In genomic region chr15:82247131-82247776, GRCm38 (mm10) we compare ENCODE assay signal across 24 mouse cellular contexts. TPM values are rescaled to one million over a fixed set of nuclear protein-coding genes. Genes with fewer than 3 reads are reported as not detected.
DNase-seq lines count a peak whose midpoint lies in the region; ATAC-seq and TF ChIP-seq lines count a peak whose summit lies in the region.
"Had no signal": no experiment of that assay in that cellular context is flagged by ENCODE, and none has a peak within 500 bp of the region (broad histone marks: within the 10 kb centered on the region; RNA-seq: fewer than 3 reads in every experiment).

No protein-coding gene starts in this region.

- H3K4me3 ChIP-seq in midbrain, embryonic 15.5 days: no peak overlapping the region
- H3K4me3 ChIP-seq in midbrain, postnatal 0 days (ENCODE audit: low read depth, low read length): no peak overlapping the region
- H3K4me3 ChIP-seq: embryonic facial prominence, embryonic 15.5 days; limb, embryonic 13.5 days; megakaryocyte, embryonic 14.5 days had no signal

- WGBS in midbrain, embryonic 15.5 days: 79% methylated on average over 3 of the region's 3 CpGs
- WGBS in midbrain, postnatal 0 days: 78% methylated on average over 3 of the region's 3 CpGs

- H3K4me2 ChIP-seq in midbrain, embryonic 15.5 days: no peak overlapping the region
- no peak overlapping the region for H3K4me2 ChIP-seq in midbrain, postnatal 0 days (ENCODE audit: low read depth, low read length, poor library complexity, severe bottlenecking)
- H3K4me2 ChIP-seq: embryonic facial prominence, embryonic 15.5 days; limb, embryonic 13.5 days had no signal

- H3K4me1 ChIP-seq in midbrain, embryonic 15.5 days: peaks cover 9% of the 10 kb centered on the region
- no peaks in the 10 kb centered on the region for H3K4me1 ChIP-seq in midbrain, postnatal 0 days (ENCODE audit: insufficient read depth, low read length)

- H3K9ac ChIP-seq in midbrain, embryonic 15.5 days: no peak overlapping the region
- no peak overlapping the region for H3K9ac ChIP-seq in midbrain, postnatal 0 days (replicated peaks; ENCODE audit: low read length, poor library complexity, severe bottlenecking)
- H3K9ac ChIP-seq: embryonic facial prominence, embryonic 15.5 days; limb, embryonic 13.5 days; liver, postnatal 0 days had no signal

- no peak for TF ChIP-seq CTCF in midbrain, postnatal 0 days (IDR thresholded peaks at IDR 0.05)

- H3K27me3 ChIP-seq in midbrain, embryonic 15.5 days (replicated peaks): no peaks in the 10 kb centered on the region
- H3K27me3 ChIP-seq in midbrain, postnatal 0 days (ENCODE audit: insufficient read depth, low read length): no peaks in the 10 kb centered on the region
- H3K27me3 ChIP-seq: embryonic facial prominence, embryonic 15.5 days; limb, embryonic 13.5 days; Patski had no signal

- H3K27ac ChIP-seq in midbrain, embryonic 15.5 days: no peak overlapping the region
- no peak overlapping the region for H3K27ac ChIP-seq in midbrain, postnatal 0 days (ENCODE audit: low read depth, low read length)
- H3K27ac ChIP-seq: embryonic facial prominence, embryonic 15.5 days; kidney, postnatal 0 days; limb, embryonic 13.5 days had no signal

- no peak for ATAC-seq in midbrain, embryonic 15.5 days (replicated peaks)
- no peak for ATAC-seq in midbrain, postnatal 0 days (ENCODE audit: low FRiP score)
- ATAC-seq: liver, postnatal 0 days; midbrain, embryonic 16.5 days; Patski had no signal

- no peaks in the 10 kb centered on the region for H3K36me3 ChIP-seq in midbrain, embryonic 15.5 days (replicated peaks)
- H3K36me3 ChIP-seq in midbrain, postnatal 0 days (ENCODE audit: insufficient read depth, low read length): no peaks in the 10 kb centered on the region
- H3K36me3 ChIP-seq: embryonic facial prominence, embryonic 15.5 days; limb, embryonic 13.5 days had no signal

- H3K9me3 ChIP-seq in midbrain, embryonic 15.5 days: no peaks in the 10 kb centered on the region
- no peaks in the 10 kb centered on the region for H3K9me3 ChIP-seq in midbrain, postnatal 0 days (ENCODE audit: low read length)
- H3K9me3 ChIP-seq: embryonic facial prominence, embryonic 15.5 days; limb, embryonic 13.5 days had no signal

- peak; percentile 88 to 93 for DNase-seq in adrenal gland, adult (ENCODE audit: inconsistent age in 2 of 2, low spot score in 1 of 2)
- no peak for DNase-seq in adrenal gland, postnatal 4 days (ENCODE audit: low spot score in 2 of 2)
- peak; percentile 78 for DNase-seq in 416B (ENCODE audit: low read depth)
- DNase-seq in ZHBTc4 (ENCODE audit: low read depth, low spot score): peak; percentile 72
- peak; percentile 78 to 79 for DNase-seq in adrenal gland, postnatal 36 days
- DNase-seq in heart, adult 8-10 months (ENCODE audit: low spot score): no peak
- no peak for DNase-seq in midbrain, postnatal 0 days (ENCODE audit: low spot score)
- DNase-seq: cerebellum, adult 18-20 months; cerebellum, postnatal 36 days; gastrocnemius, postnatal 14 days; heart, adult 18-20 months; heart, postnatal 4 days; kidney, adult 11 months; liver, postnatal 0 days; lung, postnatal 14 days; thymus, postnatal 36 days had no signal

RNA-seq across cellular contexts. Expression of gene Cenpm, which starts 2.7 kb away (rescaled TPM):
- 10 to 100 TPM; 12.8 to 16.8 TPM for total RNA-seq in adrenal gland, postnatal 4 days (2021)
- 1 to 10 TPM; 2.9 to 4.3 TPM for total RNA-seq in adrenal gland, postnatal 36 days (2021)
- 10.7 and 13.6 TPM in 2 replicates for polyA plus RNA-seq in midbrain, embryonic 15.5 days (2015; fragmentation: Nextera tagmentation; extraction: Ambion mirVana)
- 1 to 10 TPM in 1 of 4 experiments, under 1 TPM in 3; 0.29 to 1.5 (median 0.44) TPM for total RNA-seq in heart, adult 8-10 months (2022)
- 5.2 and 17.9 TPM in 2 replicates for total RNA-seq in midbrain, postnatal 0 days (2014; rRNA removed)
- polyA plus RNA-seq in midbrain, postnatal 0 days (2015; fragmentation: Nextera tagmentation; extraction: Ambion mirVana): 10.2 TPM in 2 replicates

RNA-seq across cellular contexts. Expression of gene 1500009C09Rik, which starts 4.9 kb away (rescaled TPM):
- under 1 TPM; 0.40 to 0.56 TPM for total RNA-seq in adrenal gland, postnatal 4 days (2021)
- 1 to 10 TPM in 1 of 2 experiments, under 1 TPM in 1; 0.23 to 1.2 TPM for total RNA-seq in adrenal gland, postnatal 36 days (2021)
- 22.6 and 24.0 TPM in 2 replicates for polyA plus RNA-seq in midbrain, embryonic 15.5 days (2015; fragmentation: Nextera tagmentation; extraction: Ambion mirVana)
- total RNA-seq in heart, adult 8-10 months (2022): not detected
- 139 and 156 TPM in 2 replicates for total RNA-seq in midbrain, postnatal 0 days (2014; rRNA removed)
- 15.4 and 17.9 TPM in 2 replicates for polyA plus RNA-seq in midbrain, postnatal 0 days (2015; fragmentation: Nextera tagmentation; extraction: Ambion mirVana)
- total RNA-seq: gastrocnemius, postnatal 14 days; heart, adult 18-20 months; heart, postnatal 4 days had no signal
- polyA plus RNA-seq: embryonic facial prominence, embryonic 15.5 days; heart, embryonic 14.5 days; kidney, postnatal 0 days; limb, embryonic 13.5 days; liver, postnatal 0 days; Patski had no signal

RNA-seq across cellular contexts. Expression of gene Tnfrsf13c, which starts 23.1 kb away (rescaled TPM):
- 1 to 10 TPM in 1 of 2 experiments, under 1 TPM in 1; 0.65 to 1.5 TPM for total RNA-seq in adrenal gland, postnatal 4 days (2021)
- total RNA-seq in adrenal gland, postnatal 36 days (2021): under 1 TPM in 1 of 2 experiments, not detected in 1; 0.20 TPM
- polyA plus RNA-seq in midbrain, embryonic 15.5 days (2015; fragmentation: Nextera tagmentation; extraction: Ambion mirVana): 0.08 and 0.26 TPM in 2 replicates
- under 1 TPM in 1 of 4 experiments, not detected in 3; 0.26 TPM for total RNA-seq in heart, adult 8-10 months (2022)
- total RNA-seq in midbrain, postnatal 0 days (2014; rRNA removed): 0.94 and 2.1 TPM in 2 replicates
- 0.18 and 0.27 TPM in 2 replicates for polyA plus RNA-seq in midbrain, postnatal 0 days (2015; fragmentation: Nextera tagmentation; extraction: Ambion mirVana)
- total RNA-seq: gastrocnemius, postnatal 14 days had no signal

RNA-seq across cellular contexts. Expression of gene Sept3, which starts 27.4 kb away (rescaled TPM):
- total RNA-seq in adrenal gland, postnatal 4 days (2021): 10 to 100 TPM; 13.3 to 17.7 TPM
- total RNA-seq in adrenal gland, postnatal 36 days (2021): 1 to 10 TPM; 2.6 to 4.3 TPM
- polyA plus RNA-seq in midbrain, embryonic 15.5 days (2015; fragmentation: Nextera tagmentation; extraction: Ambion mirVana): 454 and 479 TPM in 2 replicates
- total RNA-seq in heart, adult 8-10 months (2022): under 1 TPM; 0.16 to 0.90 (median 0.44) TPM
- 480 and 506 TPM in 2 replicates for total RNA-seq in midbrain, postnatal 0 days (2014; rRNA removed)
- polyA plus RNA-seq in midbrain, postnatal 0 days (2015; fragmentation: Nextera tagmentation; extraction: Ambion mirVana): 369 and 404 TPM in 2 replicates

RNA-seq across cellular contexts. Expression of gene Shisa8, which starts 34.6 kb away (rescaled TPM):
- total RNA-seq in adrenal gland, postnatal 4 days (2021): under 1 TPM; 0.70 to 0.79 TPM
- under 1 TPM; 0.46 to 0.73 TPM for total RNA-seq in adrenal gland, postnatal 36 days (2021)
- polyA plus RNA-seq in midbrain, embryonic 15.5 days (2015; fragmentation: Nextera tagmentation; extraction: Ambion mirVana): 1.1 and 1.5 TPM in 2 replicates
- under 1 TPM in 1 of 4 experiments, not detected in 3; 0.26 TPM for total RNA-seq in heart, adult 8-10 months (2022)
- total RNA-seq in midbrain, postnatal 0 days (2014; rRNA removed): 6.5 and 7.6 TPM in 2 replicates
- 1.6 and 2.2 TPM in 2 replicates for polyA plus RNA-seq in midbrain, postnatal 0 days (2015; fragmentation: Nextera tagmentation; extraction: Ambion mirVana)

Comparison
In these comparisons a context has a peak if more than half of its experiments do, and no peak if none do; other contexts are left out.
1. DNase-seq: peak in adrenal gland, adult (2 of 2), 416B (single experiment), ZHBTc4 (single experiment) and adrenal gland, postnatal 36 days (2 of 2); none in adrenal gland, postnatal 4 days (0 of 2), heart, adult 8-10 months (single experiment) and midbrain, postnatal 0 days (single experiment).
2. RNA of gene 1500009C09Rik, which starts 4.9 kb away (total RNA-seq): 139 to 156 TPM in midbrain, postnatal 0 days; 0.23 to 1.2 TPM in adrenal gland, postnatal 36 days, 0.40 to 0.56 TPM in adrenal gland, postnatal 4 days and not detected in heart, adult 8-10 months; every median in the first group is over 10 times any median in the second.